Mouse (Mus musculus): ENCODE data around the gene Ccin. TPM values are rescaled to one million over a fixed set of nuclear protein-coding genes. Genes with fewer than 3 reads are reported as not detected.

Gene Ccin
- polyA plus RNA-seq, 1 experiment from 2014 or later, result 0.09 TPM

DNA sequence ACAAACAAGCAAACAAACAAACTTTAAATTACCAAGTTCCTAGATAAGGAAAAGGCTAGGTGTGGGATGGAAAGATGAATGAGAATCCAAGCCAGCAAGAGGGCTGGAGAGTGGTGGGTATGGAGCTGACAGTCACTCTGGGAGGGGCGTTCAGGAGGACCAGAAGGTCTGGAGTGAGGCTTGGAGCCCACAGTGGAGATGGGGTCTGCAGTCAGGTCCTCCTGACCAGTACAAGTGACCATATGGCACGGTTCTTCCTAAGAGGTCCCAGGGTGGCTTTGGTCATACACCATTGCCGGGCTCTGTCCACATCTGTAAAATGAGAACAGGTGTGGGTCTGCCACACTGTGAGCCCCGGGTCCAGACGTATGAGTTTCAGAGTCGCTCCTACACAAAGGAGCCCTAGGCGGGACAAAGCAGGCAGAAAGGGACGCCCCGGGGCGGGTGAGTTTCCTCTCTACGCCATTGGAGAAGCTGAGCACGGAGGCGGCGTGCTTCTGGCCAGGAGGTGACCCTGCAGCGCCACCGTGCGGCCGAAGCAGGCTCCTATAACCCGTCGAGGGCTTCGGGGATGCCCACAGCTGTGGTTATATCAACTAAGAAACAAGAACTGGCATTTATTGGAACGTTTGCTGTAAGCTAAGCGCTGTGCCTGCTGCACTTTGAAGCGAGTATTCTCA is 1.1 kb upstream of the Ccin start:
- H3K4me1 ChIP-seq (replicated peaks; ENCODE audit: control insufficient read depth, insufficient read depth, low read length), result peaks cover 4% of the 10 kb centered on the region
- H3K27me3 ChIP-seq (ENCODE audit: control insufficient read depth, insufficient read depth, low read length), result no peaks in the 10 kb centered on the region
- DNase-seq (ENCODE audit: low spot score) (peak; percentile 95), ATAC-seq (ENCODE audit: low FRiP score) (peak; percentile 92)
- WGBS, result 3% methylated on average over 24 of the region's 24 CpGs
- H3K9ac ChIP-seq, result peak overlapping the region; percentile 70
- H3K4me3 ChIP-seq (replicated peaks; ENCODE audit: low read length), result peak overlapping the region; percentile 25
- no peaks in the 10 kb centered on the region for H3K9me3 ChIP-seq (ENCODE audit: control insufficient read depth, low read length)
- H3K36me3 ChIP-seq (replicated peaks; ENCODE audit: control insufficient read depth, insufficient read depth), result 0 out of 2 replicates have a peak, but pooled peaks cover 4% of the 10 kb centered on the region
- H3K4me2 ChIP-seq (replicated peaks), result peak overlapping the region; percentile 70
- H3K27ac ChIP-seq, result no peak overlapping the region

GRCm38 (mm10) chr4:43983756-43984155 is 473 bp downstream of the Ccin start:
- Histone ChIP-seq H3K27ac (no peak overlapping the region), H3K4me1 (replicated peaks; ENCODE audit: control insufficient read depth, insufficient read depth, low read length) (peaks cover 4% of the 10 kb centered on the region)

DNA sequence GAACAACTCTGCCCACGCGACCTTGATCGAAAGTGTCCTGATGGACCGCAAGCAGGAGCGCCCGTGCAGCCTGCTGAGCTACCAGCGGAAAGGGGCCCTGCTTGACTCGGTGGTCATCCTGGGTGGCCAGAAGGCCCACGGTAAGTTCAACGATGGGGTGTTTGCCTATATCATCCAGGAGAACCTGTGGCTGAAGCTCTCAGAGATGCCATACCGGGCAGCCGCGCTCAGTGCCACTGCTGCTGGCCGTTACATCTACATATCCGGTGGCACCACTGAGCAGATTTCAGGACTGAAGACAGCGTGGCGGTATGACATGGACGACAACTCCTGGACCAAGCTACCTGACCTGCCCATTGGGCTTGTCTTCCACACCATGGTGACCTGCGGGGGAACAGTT is 1.0 kb downstream of the Ccin start:
- WGBS, result 94% methylated on average over 19 of the region's 19 CpGs
- no peak for ATAC-seq (ENCODE audit: low FRiP score)
- H3K4me2 ChIP-seq (replicated peaks), result no peak overlapping the region
- no peak overlapping the region for H3K27ac ChIP-seq
- H3K36me3 ChIP-seq (replicated peaks; ENCODE audit: control insufficient read depth, insufficient read depth), result no peaks in the 10 kb centered on the region
- H3K9ac ChIP-seq, result no peak overlapping the region
- H3K9me3 ChIP-seq (ENCODE audit: control insufficient read depth, low read length), result no peaks in the 10 kb centered on the region
- H3K27me3 ChIP-seq (ENCODE audit: control insufficient read depth, insufficient read depth, low read length), result no peaks in the 10 kb centered on the region
- H3K4me3 ChIP-seq (replicated peaks; ENCODE audit: low read length), result no peak overlapping the region
- no peak for DNase-seq (ENCODE audit: low spot score)
- peaks cover 4% of the 10 kb centered on the region for H3K4me1 ChIP-seq (replicated peaks; ENCODE audit: control insufficient read depth, insufficient read depth, low read length)

More at GRCm38 (mm10) chr4:43983756-43984155, 473 bp downstream of the Ccin start:
- Histone ChIP-seq H3K36me3 (replicated peaks; ENCODE audit: control insufficient read depth, insufficient read depth) (no peaks in the 10 kb centered on the region), H3K4me3 (replicated peaks; ENCODE audit: low read length) (no peak overlapping the region), H3K27me3 (ENCODE audit: control insufficient read depth, insufficient read depth, low read length) (no peaks in the 10 kb centered on the region), H3K9me3 (ENCODE audit: control insufficient read depth, low read length) (no peaks in the 10 kb centered on the region), H3K4me2 (replicated peaks) (no peak overlapping the region), H3K9ac (no peak overlapping the region)
- DNase-seq (ENCODE audit: low spot score), result no peak
- WGBS, result 94% methylated on average over 22 of the region's 22 CpGs
- no peak for ATAC-seq (ENCODE audit: low FRiP score)

DNA sequence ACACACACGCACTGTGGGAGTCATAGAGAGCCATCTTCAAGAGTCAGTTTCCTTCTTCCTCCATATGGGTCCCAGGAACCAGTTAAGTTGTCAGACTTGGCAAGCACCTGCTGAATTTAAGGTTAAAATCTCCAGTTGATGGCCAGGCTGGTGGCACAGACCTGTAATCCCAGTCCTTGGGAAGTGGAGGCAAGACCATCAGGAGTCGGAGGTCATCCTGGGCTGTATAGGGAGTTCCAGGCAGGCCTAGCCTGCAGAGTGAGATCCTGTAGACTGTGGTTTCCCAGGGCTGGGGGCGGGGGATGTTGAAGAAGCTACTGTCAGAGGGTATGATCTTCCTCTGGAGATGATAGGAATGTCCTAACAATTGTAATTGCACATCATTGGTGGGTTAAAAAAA is 5.7 kb downstream of the Ccin start:
- ATAC-seq (ENCODE audit: low FRiP score), result no peak
- WGBS, result 82% methylated on average over 3 of the region's 3 CpGs
- no peak overlapping the region for H3K27ac ChIP-seq
- H3K4me1 ChIP-seq (replicated peaks; ENCODE audit: control insufficient read depth, insufficient read depth, low read length), result no peaks in the 10 kb centered on the region
- no peaks in the 10 kb centered on the region for H3K9me3 ChIP-seq (ENCODE audit: control insufficient read depth, low read length)
- no peaks in the 10 kb centered on the region for H3K36me3 ChIP-seq (replicated peaks; ENCODE audit: control insufficient read depth, insufficient read depth)
- DNase-seq (ENCODE audit: low spot score), result no peak
- H3K4me3 ChIP-seq (replicated peaks; ENCODE audit: low read length), result no peak overlapping the region
- H3K4me2 ChIP-seq (replicated peaks), result no peak overlapping the region
- no peaks in the 10 kb centered on the region for H3K27me3 ChIP-seq (ENCODE audit: control insufficient read depth, insufficient read depth, low read length)
- no peak overlapping the region for H3K9ac ChIP-seq

DNA sequence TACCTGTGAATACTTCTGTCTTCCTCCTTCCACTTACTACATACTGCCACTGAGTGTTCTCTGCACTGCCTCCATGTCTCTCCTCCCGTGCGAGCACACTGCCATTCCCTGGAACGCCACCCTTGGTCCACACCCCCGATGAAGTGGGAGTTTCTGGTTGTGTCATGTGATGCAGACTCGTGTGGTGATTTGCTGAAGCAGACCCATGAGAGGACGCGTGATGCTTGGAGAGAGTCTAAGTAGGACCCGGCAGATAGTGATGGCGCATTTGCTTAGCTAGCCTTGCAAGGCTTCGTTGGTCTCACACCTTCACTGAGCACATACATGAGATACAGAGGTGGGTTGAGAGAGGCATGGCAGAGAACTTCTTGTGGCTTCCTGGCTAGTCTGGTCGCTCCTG is 9.8 kb downstream of the Ccin start:
- Histone ChIP-seq H3K9me3 (ENCODE audit: control insufficient read depth, low read length) (no peaks in the 10 kb centered on the region), H3K27me3 (ENCODE audit: control insufficient read depth, insufficient read depth, low read length) (no peaks in the 10 kb centered on the region), H3K4me3 (replicated peaks; ENCODE audit: low read length) (no peak overlapping the region), H3K4me1 (replicated peaks; ENCODE audit: control insufficient read depth, insufficient read depth, low read length) (no peaks in the 10 kb centered on the region), H3K27ac (no peak overlapping the region), H3K36me3 (replicated peaks; ENCODE audit: control insufficient read depth, insufficient read depth) (no peaks in the 10 kb centered on the region), H3K4me2 (replicated peaks) (no peak overlapping the region), H3K9ac (no peak overlapping the region)
- ATAC-seq (ENCODE audit: low FRiP score), result no peak
- WGBS, result 90% methylated on average over 11 of the region's 11 CpGs
- DNase-seq (ENCODE audit: low spot score), result no peak

- WGBS, result 78% methylated on average over 2 of the region's 2 CpGs
- ATAC-seq (ENCODE audit: low FRiP score), result no peak
These were observed 11.1 kb downstream of the Ccin start for GRCm38 (mm10) chr4:43994342-43994741.

DNA sequence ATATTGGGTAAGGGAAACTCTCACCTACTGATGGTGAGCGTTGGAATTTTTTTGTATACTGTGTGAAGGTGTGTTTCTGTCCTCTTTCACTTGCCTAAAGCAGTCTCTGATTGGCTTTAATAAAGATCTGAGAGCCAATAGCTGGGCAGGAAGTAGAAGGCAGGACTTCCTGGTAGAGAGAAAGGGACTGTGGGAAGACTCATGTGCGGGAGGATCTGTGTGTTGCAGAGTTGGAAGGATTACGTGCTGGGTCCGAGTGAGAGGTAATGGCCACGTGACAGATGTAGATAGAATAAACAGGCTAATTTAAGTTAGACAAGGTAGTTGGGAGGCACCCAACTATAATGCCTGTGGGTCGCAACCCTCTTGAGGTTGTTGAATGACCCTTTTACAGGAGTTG is 20.3 kb downstream of the Ccin start:
- ATAC-seq (ENCODE audit: low FRiP score) (no peak), DNase-seq (ENCODE audit: low spot score) (no peak)
- Histone ChIP-seq H3K27me3 (ENCODE audit: control insufficient read depth, insufficient read depth, low read length) (no peaks in the 10 kb centered on the region), H3K36me3 (replicated peaks; ENCODE audit: control insufficient read depth, insufficient read depth) (no peaks in the 10 kb centered on the region), H3K4me2 (replicated peaks) (no peak overlapping the region), H3K4me1 (replicated peaks; ENCODE audit: control insufficient read depth, insufficient read depth, low read length) (no peaks in the 10 kb centered on the region), H3K27ac (no peak overlapping the region), H3K9ac (no peak overlapping the region), H3K9me3 (ENCODE audit: control insufficient read depth, low read length) (peaks cover 4% of the 10 kb centered on the region; the same call in 1 of the 2 replicates), H3K4me3 (replicated peaks; ENCODE audit: low read length) (no peak overlapping the region)
- WGBS, result 87% methylated on average over 6 of the region's 6 CpGs

More at GRCm38 (mm10) chr4:43994342-43994741, 11.1 kb downstream of the Ccin start:
- DNase-seq (ENCODE audit: low spot score), result no peak
- Histone ChIP-seq H3K4me1 (replicated peaks; ENCODE audit: control insufficient read depth, insufficient read depth, low read length) (no peaks in the 10 kb centered on the region), H3K27me3 (ENCODE audit: control insufficient read depth, insufficient read depth, low read length) (no peaks in the 10 kb centered on the region), H3K27ac (no peak overlapping the region), H3K4me3 (replicated peaks; ENCODE audit: low read length) (no peak overlapping the region), H3K9ac (no peak overlapping the region), H3K36me3 (replicated peaks; ENCODE audit: control insufficient read depth, insufficient read depth) (no peaks in the 10 kb centered on the region), H3K9me3 (ENCODE audit: control insufficient read depth, low read length) (peaks cover 4% of the 10 kb centered on the region; the same call in 1 of the 2 replicates), H3K4me2 (replicated peaks) (no peak overlapping the region)

DNA sequence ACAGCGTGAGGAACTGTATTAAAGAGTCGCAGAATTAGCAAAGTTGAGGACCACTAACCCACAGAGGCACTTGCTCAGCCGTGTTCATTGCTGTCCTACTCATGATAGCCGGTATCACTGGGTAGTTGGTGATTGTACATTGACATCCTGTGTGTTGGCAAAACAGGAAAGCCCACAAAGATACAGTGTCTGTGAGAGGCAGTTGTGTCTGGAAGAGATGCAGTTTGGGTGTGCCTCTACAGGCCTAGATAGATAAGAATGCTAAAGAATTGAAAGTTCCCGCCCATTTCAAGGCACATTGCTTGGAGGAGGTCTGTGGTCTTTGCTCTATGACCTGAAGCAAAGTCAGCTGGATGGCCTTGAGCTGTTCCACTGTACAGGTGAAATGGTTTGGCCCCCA is 20.8 kb downstream of the Ccin start, which contains the start of gene Clta:
TSS of gene Clta (plus strand) at position 327 of the 400 bp plus-strand sequence.
- Histone ChIP-seq H3K4me1 (replicated peaks; ENCODE audit: control insufficient read depth, insufficient read depth, low read length) (no peaks in the 10 kb centered on the region), H3K9ac (no peak within 1 kb of the TSS), H3K9me3 (ENCODE audit: control insufficient read depth, low read length) (no peaks in the 10 kb centered on the region), H3K4me3 (replicated peaks; ENCODE audit: low read length) (no peak within 1 kb of the TSS), H3K27ac (no peak within 1 kb of the TSS), H3K27me3 (ENCODE audit: control insufficient read depth, insufficient read depth, low read length) (no peaks in the 10 kb centered on the region), H3K36me3 (replicated peaks; ENCODE audit: control insufficient read depth, insufficient read depth) (no peaks in the 10 kb centered on the region), H3K4me2 (replicated peaks) (no peak within 1 kb of the TSS)
- DNase-seq (ENCODE audit: low spot score), result no peak
- WGBS, result 92% methylated on average over 5 of the region's 5 CpGs
- ATAC-seq (ENCODE audit: low FRiP score), result no peak

DNA sequence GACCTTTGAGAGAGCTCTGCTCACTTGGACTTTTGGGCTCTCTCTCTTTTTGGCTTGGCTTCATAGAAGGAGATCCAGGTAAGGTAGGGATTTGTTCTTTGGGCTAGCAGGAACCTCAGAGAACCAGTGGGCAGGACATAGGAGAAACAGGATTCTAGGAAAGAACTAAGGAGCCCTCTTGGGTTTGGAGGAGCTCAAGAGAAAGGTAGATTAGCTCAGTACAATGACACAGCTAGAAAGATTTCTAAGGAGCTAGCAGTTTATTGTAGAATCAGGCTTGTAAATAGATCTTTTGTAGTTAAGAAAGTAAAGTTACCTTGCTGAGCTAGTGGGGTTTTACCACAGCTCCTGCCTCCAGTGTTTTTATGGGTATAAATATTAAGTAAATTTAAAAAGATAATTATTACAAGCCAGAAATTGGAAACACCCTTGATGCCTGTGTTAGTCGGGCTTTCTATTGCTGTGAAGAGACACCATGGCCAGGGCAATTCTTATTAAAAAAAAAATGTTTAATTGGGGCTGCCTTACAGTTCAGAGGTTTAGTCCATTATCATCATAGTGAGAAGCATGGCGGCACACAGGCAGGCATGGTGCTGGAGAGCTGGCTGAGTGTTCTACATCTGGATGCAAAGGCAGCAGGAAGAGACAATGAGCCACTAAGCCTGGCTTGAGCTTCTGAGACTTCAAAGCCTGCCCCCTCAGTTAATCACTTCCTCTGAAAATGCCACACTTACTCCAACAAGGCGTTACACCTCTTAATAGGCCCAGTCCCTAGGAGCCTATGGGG is 21.5 kb downstream of the Ccin start:
- ATAC-seq (ENCODE audit: low FRiP score) (no peak), DNase-seq (ENCODE audit: low spot score) (no peak)
- H3K4me1 ChIP-seq (replicated peaks; ENCODE audit: control insufficient read depth, insufficient read depth, low read length), result no peaks in the 10 kb centered on the region
- no peaks in the 10 kb centered on the region for H3K9me3 ChIP-seq (ENCODE audit: control insufficient read depth, low read length)
- no peak overlapping the region for H3K9ac ChIP-seq
- no peak overlapping the region for H3K27ac ChIP-seq
- H3K4me3 ChIP-seq (replicated peaks; ENCODE audit: low read length), result no peak overlapping the region
- 72% methylated on average over 3 of the region's 3 CpGs for WGBS
- no peaks in the 10 kb centered on the region for H3K27me3 ChIP-seq (ENCODE audit: control insufficient read depth, insufficient read depth, low read length)
- H3K4me2 ChIP-seq (replicated peaks), result no peak overlapping the region
- H3K36me3 ChIP-seq (replicated peaks; ENCODE audit: control insufficient read depth, insufficient read depth), result no peaks in the 10 kb centered on the region
